Mouse (Mus musculus): ENCODE results near the gene Samm50. TPM values are rescaled to one million over a fixed set of nuclear protein-coding genes. Genes with fewer than 3 reads are reported as not detected.

The Samm50 gene
- polyA plus RNA-seq, 1 experiment from 2014 or later, result 84.9 TPM

- Histone ChIP-seq H3K4me3 (ENCODE audit: low read depth, low read length) (no peak overlapping the region), H3K4me2 (ENCODE audit: low read depth) (no peak overlapping the region), H3K36me3 (ENCODE audit: control insufficient read depth, insufficient read depth, low read length) (no peaks in the 10 kb centered on the region), H3K27me3 (ENCODE audit: control insufficient read depth, insufficient read depth, low read length) (no peaks in the 10 kb centered on the region), H3K9me3 (ENCODE audit: control insufficient read depth, low read length) (no peaks in the 10 kb centered on the region), H3K9ac (ENCODE audit: low read length) (no peak overlapping the region), H3K27ac (ENCODE audit: low read depth, low read length) (no peak overlapping the region), H3K4me1 (ENCODE audit: control insufficient read depth, insufficient read depth, low read length) (peaks cover 3% of the 10 kb centered on the region; the same call in 1 of the 2 replicates)
- WGBS, result 48% methylated on average over 10 of the region's 10 CpGs
- DNase-seq (ENCODE audit: low spot score), result no peak
- ATAC-seq (ENCODE audit: insufficient read depth, low FRiP score, low TSS enrichment), result no peak
Observed at GRCm38 (mm10) chr15:84224779-84225178, 32.7 kb downstream of the Samm50 start.

GRCm38 (mm10) chr15:84226918-84227317, 34.9 kb downstream of the Samm50 start:
- WGBS, result 62% methylated on average over 15 of the region's 15 CpGs
- ATAC-seq (ENCODE audit: insufficient read depth, low FRiP score, low TSS enrichment) (peak; percentile 49; the same call in 1 of the 2 replicates), DNase-seq (ENCODE audit: low spot score) (peak; percentile 65)
- no peaks in the 10 kb centered on the region for H3K9me3 ChIP-seq (ENCODE audit: control insufficient read depth, low read length)
- no peak overlapping the region for H3K4me2 ChIP-seq (ENCODE audit: low read depth)
- H3K27ac ChIP-seq (ENCODE audit: low read depth, low read length), result peak overlapping the region; percentile 51; the same call in 1 of the 2 replicates
- no peak overlapping the region for H3K4me3 ChIP-seq (ENCODE audit: low read depth, low read length)
- H3K4me1 ChIP-seq (ENCODE audit: control insufficient read depth, insufficient read depth, low read length), result peaks cover 16% of the 10 kb centered on the region
- H3K9ac ChIP-seq (ENCODE audit: low read length), result no peak overlapping the region
- no peaks in the 10 kb centered on the region for H3K27me3 ChIP-seq (ENCODE audit: control insufficient read depth, insufficient read depth, low read length)
- H3K36me3 ChIP-seq (ENCODE audit: control insufficient read depth, insufficient read depth, low read length), result no peaks in the 10 kb centered on the region

GRCm38 (mm10) chr15:84230661-84231060, 38.6 kb downstream of the Samm50 start:
- no peak overlapping the region for H3K4me3 ChIP-seq (ENCODE audit: low read depth, low read length)
- ATAC-seq (ENCODE audit: insufficient read depth, low FRiP score, low TSS enrichment), result no peak
- H3K27ac ChIP-seq (ENCODE audit: low read depth, low read length), result 0 out of 2 replicates have a peak overlapping the region, but pooled peaks have one; percentile 60
- no peaks in the 10 kb centered on the region for H3K36me3 ChIP-seq (ENCODE audit: control insufficient read depth, insufficient read depth, low read length)
- 25% methylated on average over 5 of the region's 5 CpGs for WGBS
- no peak for DNase-seq (ENCODE audit: low spot score)
- peak overlapping the region; percentile 96; the same call in 1 of the 2 replicates for H3K4me2 ChIP-seq (ENCODE audit: low read depth)
- H3K9me3 ChIP-seq (ENCODE audit: control insufficient read depth, low read length), result no peaks in the 10 kb centered on the region
- H3K27me3 ChIP-seq (ENCODE audit: control insufficient read depth, insufficient read depth, low read length), result no peaks in the 10 kb centered on the region
- H3K9ac ChIP-seq (ENCODE audit: low read length), result no peak overlapping the region
- H3K4me1 ChIP-seq (ENCODE audit: control insufficient read depth, insufficient read depth, low read length), result peaks cover 18% of the 10 kb centered on the region

GRCm38 (mm10) chr15:84231113-84231712, 39.2 kb downstream of the Samm50 start:
- Histone ChIP-seq H3K9me3 (ENCODE audit: control insufficient read depth, low read length) (no peaks in the 10 kb centered on the region), H3K27ac (ENCODE audit: low read depth, low read length) (peak overlapping the region; percentile 60), H3K4me2 (ENCODE audit: low read depth) (peak overlapping the region; percentile 96), H3K9ac (ENCODE audit: low read length) (peak overlapping the region; percentile 69), H3K27me3 (ENCODE audit: control insufficient read depth, insufficient read depth, low read length) (no peaks in the 10 kb centered on the region), H3K4me3 (ENCODE audit: low read depth, low read length) (peak overlapping the region; percentile 46), H3K36me3 (ENCODE audit: control insufficient read depth, insufficient read depth, low read length) (no peaks in the 10 kb centered on the region), H3K4me1 (ENCODE audit: control insufficient read depth, insufficient read depth, low read length) (peaks cover 18% of the 10 kb centered on the region)
- ATAC-seq (ENCODE audit: insufficient read depth, low FRiP score, low TSS enrichment), result no peak
- DNase-seq (ENCODE audit: low spot score), result no peak
- 5% methylated on average over 16 of the region's 16 CpGs for WGBS

- Histone ChIP-seq H3K9ac (ENCODE audit: low read length) (peak within 1 kb of the TSS; percentile 69), H3K4me3 (ENCODE audit: low read depth, low read length) (peak within 1 kb of the TSS; percentile 46), H3K4me1 (ENCODE audit: control insufficient read depth, insufficient read depth, low read length) (peaks cover 18% of the 10 kb centered on the region), H3K27ac (ENCODE audit: low read depth, low read length) (peak within 1 kb of the TSS; percentile 60), H3K4me2 (ENCODE audit: low read depth) (peak within 1 kb of the TSS; percentile 96), H3K27me3 (ENCODE audit: control insufficient read depth, insufficient read depth, low read length) (no peaks in the 10 kb centered on the region), H3K36me3 (ENCODE audit: control insufficient read depth, insufficient read depth, low read length) (no peaks in the 10 kb centered on the region), H3K9me3 (ENCODE audit: control insufficient read depth, low read length) (no peaks in the 10 kb centered on the region)
- ATAC-seq (ENCODE audit: insufficient read depth, low FRiP score, low TSS enrichment), result peak; percentile 36; the same call in 1 of the 2 replicates
- under 1% methylated on average over 52 of the region's 53 CpGs for WGBS
- peak; percentile 63 for DNase-seq (ENCODE audit: low spot score)
Observed at GRCm38 (mm10) chr15:84231721-84232561, 39.9 kb downstream of the Samm50 start, which contains the start of gene Parvb. Parvb (plus strand) TSS chr15:84232043.

- Histone ChIP-seq H3K4me3 (ENCODE audit: low read depth, low read length) (peak overlapping the region; percentile 46), H3K9me3 (ENCODE audit: control insufficient read depth, low read length) (no peaks in the 10 kb centered on the region), H3K27ac (ENCODE audit: low read depth, low read length) (no peak overlapping the region), H3K9ac (ENCODE audit: low read length) (peak overlapping the region; percentile 69), H3K4me2 (ENCODE audit: low read depth) (peak overlapping the region; percentile 96), H3K36me3 (ENCODE audit: control insufficient read depth, insufficient read depth, low read length) (no peaks in the 10 kb centered on the region), H3K27me3 (ENCODE audit: control insufficient read depth, insufficient read depth, low read length) (no peaks in the 10 kb centered on the region), H3K4me1 (ENCODE audit: control insufficient read depth, insufficient read depth, low read length) (peaks cover 15% of the 10 kb centered on the region)
- DNase-seq (ENCODE audit: low spot score) (no peak), ATAC-seq (ENCODE audit: insufficient read depth, low FRiP score, low TSS enrichment) (no peak)
- 14% methylated on average over 7 of the region's 8 CpGs for WGBS
Observed at GRCm38 (mm10) chr15:84232609-84233008, 40.6 kb downstream of the Samm50 start.

GRCm38 (mm10) chr15:84234794-84235581, 42.9 kb downstream of the Samm50 start:
- Histone ChIP-seq H3K27me3 (ENCODE audit: control insufficient read depth, insufficient read depth, low read length) (no peaks in the 10 kb centered on the region), H3K9ac (ENCODE audit: low read length) (no peak overlapping the region), H3K4me3 (ENCODE audit: low read depth, low read length) (no peak overlapping the region), H3K36me3 (ENCODE audit: control insufficient read depth, insufficient read depth, low read length) (no peaks in the 10 kb centered on the region), H3K4me2 (ENCODE audit: low read depth) (no peak overlapping the region), H3K9me3 (ENCODE audit: control insufficient read depth, low read length) (no peaks in the 10 kb centered on the region), H3K27ac (ENCODE audit: low read depth, low read length) (no peak overlapping the region), H3K4me1 (ENCODE audit: control insufficient read depth, insufficient read depth, low read length) (peaks cover 28% of the 10 kb centered on the region)
- DNase-seq (ENCODE audit: low spot score) (no peak), ATAC-seq (ENCODE audit: insufficient read depth, low FRiP score, low TSS enrichment) (no peak)
- 86% methylated on average over 7 of the region's 7 CpGs for WGBS

- 50% methylated on average over 7 of the region's 7 CpGs for WGBS
- Histone ChIP-seq H3K27ac (ENCODE audit: low read depth, low read length) (no peak overlapping the region), H3K4me3 (ENCODE audit: low read depth, low read length) (no peak overlapping the region), H3K27me3 (ENCODE audit: control insufficient read depth, insufficient read depth, low read length) (no peaks in the 10 kb centered on the region), H3K9me3 (ENCODE audit: control insufficient read depth, low read length) (no peaks in the 10 kb centered on the region), H3K9ac (ENCODE audit: low read length) (no peak overlapping the region), H3K36me3 (ENCODE audit: control insufficient read depth, insufficient read depth, low read length) (no peaks in the 10 kb centered on the region), H3K4me2 (ENCODE audit: low read depth) (no peak overlapping the region), H3K4me1 (ENCODE audit: control insufficient read depth, insufficient read depth, low read length) (peaks cover 28% of the 10 kb centered on the region)
- DNase-seq (ENCODE audit: low spot score), result no peak
- no peak for ATAC-seq (ENCODE audit: insufficient read depth, low FRiP score, low TSS enrichment)
Observed at GRCm38 (mm10) chr15:84235646-84236045, 43.6 kb downstream of the Samm50 start.
